Mouse (Mus musculus): ENCODE results near the gene Agap1. TPM values are rescaled to one million over a fixed set of nuclear protein-coding genes. Genes with fewer than 3 reads are reported as not detected.
A peak's percentile ranks its signal among the peaks of the same experiment; 100 is the strongest.

The Agap1 gene
- polyA plus RNA-seq, 1 experiment from 2014 or later, result 40.4 TPM

DNA sequence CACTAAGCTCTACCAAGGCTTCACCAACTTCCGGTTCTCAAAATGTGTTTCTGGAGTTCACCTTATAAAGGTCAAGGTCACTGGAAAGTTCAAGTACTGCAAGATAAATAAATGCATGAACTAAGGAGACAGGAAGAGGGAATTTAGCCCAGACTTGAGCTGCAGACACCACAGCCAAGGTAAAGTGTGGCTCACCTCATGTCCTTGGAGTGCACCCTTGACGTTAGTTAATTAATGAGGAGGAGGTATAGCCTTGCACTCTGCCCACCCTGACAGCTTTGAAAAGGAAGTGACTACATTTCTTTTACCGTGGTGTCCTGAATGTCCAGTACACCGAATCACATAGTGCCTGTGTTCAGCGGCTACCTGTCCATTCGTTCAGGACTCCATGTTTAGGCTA lies 15.3 kb upstream of the Agap1 start:
- no peak overlapping the region for H3K9ac ChIP-seq (replicated peaks)
- no peak overlapping the region for H3K27ac ChIP-seq (replicated peaks)
- no peaks in the 10 kb centered on the region for H3K27me3 ChIP-seq
- no peaks in the 10 kb centered on the region for H3K9me3 ChIP-seq
- 87% methylated on average over 6 of the region's 6 CpGs for WGBS
- no peaks in the 10 kb centered on the region for H3K36me3 ChIP-seq
- ATAC-seq (replicated peaks), result no peak
- peaks cover 8% of the 10 kb centered on the region; the same call in 1 of the 2 replicates for H3K4me1 ChIP-seq
- no peak overlapping the region for H3K4me2 ChIP-seq (replicated peaks)
- H3K4me3 ChIP-seq, result no peak overlapping the region

DNA sequence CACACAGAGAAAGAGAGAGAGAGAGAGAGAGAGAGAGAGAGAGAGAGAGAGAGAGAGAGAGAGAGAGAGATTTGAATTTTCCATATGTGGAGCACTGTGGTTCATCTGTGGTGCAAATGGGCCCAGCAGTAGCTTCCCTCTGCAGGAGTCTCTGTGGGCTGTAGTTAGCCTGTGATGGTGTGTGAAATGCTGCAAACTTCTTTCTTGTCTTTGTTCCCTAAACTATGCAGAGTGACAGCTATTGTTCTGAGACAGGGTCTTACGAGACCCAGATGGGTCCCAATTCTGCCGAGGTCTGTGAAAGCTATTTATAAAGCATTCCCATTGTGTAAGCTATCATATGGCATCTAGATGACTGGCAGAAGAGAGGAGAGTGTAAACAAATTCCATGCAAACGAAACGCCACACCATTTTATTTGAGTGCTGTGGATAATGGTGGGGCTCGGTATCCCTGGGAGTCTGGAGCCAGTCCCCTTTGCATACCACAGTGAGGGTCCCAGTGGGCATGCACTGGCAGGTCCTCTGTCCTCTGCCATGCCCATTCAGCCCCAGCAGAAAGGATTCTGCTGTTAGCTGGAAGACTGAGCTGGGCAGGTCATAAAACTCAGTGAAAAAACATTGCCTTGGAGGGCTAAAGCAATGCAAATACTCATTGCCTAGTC lies 13.2 kb upstream of the Agap1 start:
- Histone ChIP-seq H3K4me1 (peaks cover 8% of the 10 kb centered on the region; the same call in 1 of the 2 replicates), H3K27me3 (no peaks in the 10 kb centered on the region), H3K4me2 (replicated peaks) (no peak overlapping the region), H3K36me3 (no peaks in the 10 kb centered on the region), H3K9ac (replicated peaks) (no peak overlapping the region), H3K27ac (replicated peaks) (no peak overlapping the region), H3K4me3 (no peak overlapping the region), H3K9me3 (no peaks in the 10 kb centered on the region)
- no peak for ATAC-seq (replicated peaks)
- WGBS, result 9% methylated on average over 5 of the region's 5 CpGs

DNA sequence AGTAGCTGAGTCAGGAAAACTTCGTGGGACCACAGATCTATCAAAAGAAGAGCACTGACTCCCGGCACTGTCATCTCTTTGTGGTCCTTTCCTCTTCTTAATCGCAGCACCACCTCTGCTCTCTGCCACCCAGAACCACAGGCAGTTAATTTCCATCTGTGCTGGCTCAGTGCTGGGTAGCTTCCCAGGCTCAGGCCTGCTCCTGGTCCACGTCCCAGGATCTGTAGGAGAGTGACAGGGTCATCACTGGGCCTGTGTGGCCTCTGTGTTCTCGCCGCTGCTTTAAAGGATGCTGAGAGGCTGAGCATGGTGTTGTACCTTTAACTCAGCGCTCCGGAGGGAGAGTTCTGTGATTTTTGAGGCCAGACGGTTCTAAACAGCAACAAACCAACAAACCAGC lies 11.1 kb upstream of the Agap1 start:
- H3K4me2 ChIP-seq (replicated peaks), result no peak overlapping the region
- H3K4me3 ChIP-seq, result no peak overlapping the region
- H3K27ac ChIP-seq (replicated peaks), result no peak overlapping the region
- H3K4me1 ChIP-seq, result peaks cover 8% of the 10 kb centered on the region; the same call in 1 of the 2 replicates
- no peaks in the 10 kb centered on the region for H3K9me3 ChIP-seq
- H3K27me3 ChIP-seq, result no peaks in the 10 kb centered on the region
- 73% methylated on average over 9 of the region's 9 CpGs for WGBS
- H3K36me3 ChIP-seq, result no peaks in the 10 kb centered on the region
- H3K9ac ChIP-seq (replicated peaks), result no peak overlapping the region
- ATAC-seq (replicated peaks), result no peak

DNA sequence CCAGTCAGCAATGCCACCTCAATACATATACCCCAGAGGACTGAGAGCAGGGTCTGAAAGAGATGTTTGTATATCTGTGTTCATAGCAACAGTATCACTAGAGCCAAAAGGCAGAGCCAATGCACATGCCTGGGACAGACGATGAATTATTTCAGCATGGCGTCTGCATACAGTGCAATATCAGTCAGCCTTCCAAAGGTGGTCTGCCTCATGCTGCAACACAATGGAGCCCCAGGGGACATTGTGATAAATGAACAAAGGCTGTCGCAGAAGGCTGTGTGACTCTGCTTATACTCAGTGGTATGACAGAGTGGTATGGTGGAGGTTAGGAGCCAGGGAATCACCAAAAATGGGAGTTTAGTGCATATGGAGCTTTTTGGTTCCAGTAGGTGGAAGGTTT lies 10.6 kb upstream of the Agap1 start:
- H3K4me3 ChIP-seq, result no peak overlapping the region
- no peaks in the 10 kb centered on the region for H3K9me3 ChIP-seq
- H3K27me3 ChIP-seq, result no peaks in the 10 kb centered on the region
- H3K36me3 ChIP-seq, result no peaks in the 10 kb centered on the region
- peaks cover 8% of the 10 kb centered on the region; the same call in 1 of the 2 replicates for H3K4me1 ChIP-seq
- WGBS, result 58% methylated on average over 3 of the region's 3 CpGs
- H3K4me2 ChIP-seq (replicated peaks), result no peak overlapping the region
- ATAC-seq (replicated peaks), result no peak
- H3K27ac ChIP-seq (replicated peaks), result no peak overlapping the region
- no peak overlapping the region for H3K9ac ChIP-seq (replicated peaks)

DNA sequence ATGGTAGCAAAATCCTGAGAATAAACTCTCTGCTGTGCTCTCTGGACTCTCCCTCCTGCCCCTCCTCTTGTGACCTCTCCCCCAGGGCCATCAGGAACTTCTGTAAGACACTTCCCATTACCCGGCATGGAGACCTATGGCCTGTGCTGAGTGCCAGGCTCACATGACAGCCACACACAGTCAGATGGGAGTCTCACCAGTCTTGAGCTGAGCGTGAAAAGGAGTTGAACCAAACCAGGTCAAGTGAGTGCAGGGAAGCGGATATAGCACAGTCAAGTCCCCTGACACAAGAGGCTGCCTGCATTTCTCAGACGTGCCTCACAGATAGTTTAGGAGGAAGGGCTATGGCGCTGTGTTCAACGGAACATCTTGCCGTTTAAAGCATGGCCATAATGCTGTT lies 4.5 kb upstream of the Agap1 start:
- no peak overlapping the region for H3K4me2 ChIP-seq (replicated peaks)
- 89% methylated on average over 7 of the region's 7 CpGs for WGBS
- H3K27ac ChIP-seq (replicated peaks), result no peak overlapping the region
- no peaks in the 10 kb centered on the region for H3K9me3 ChIP-seq
- no peak overlapping the region for H3K4me3 ChIP-seq
- H3K4me1 ChIP-seq, result 0 out of 2 replicates have a peak, but pooled peaks cover 7% of the 10 kb centered on the region
- no peak overlapping the region for H3K9ac ChIP-seq (replicated peaks)
- H3K27me3 ChIP-seq, result no peaks in the 10 kb centered on the region
- no peak for ATAC-seq (replicated peaks)
- H3K36me3 ChIP-seq, result no peaks in the 10 kb centered on the region

DNA sequence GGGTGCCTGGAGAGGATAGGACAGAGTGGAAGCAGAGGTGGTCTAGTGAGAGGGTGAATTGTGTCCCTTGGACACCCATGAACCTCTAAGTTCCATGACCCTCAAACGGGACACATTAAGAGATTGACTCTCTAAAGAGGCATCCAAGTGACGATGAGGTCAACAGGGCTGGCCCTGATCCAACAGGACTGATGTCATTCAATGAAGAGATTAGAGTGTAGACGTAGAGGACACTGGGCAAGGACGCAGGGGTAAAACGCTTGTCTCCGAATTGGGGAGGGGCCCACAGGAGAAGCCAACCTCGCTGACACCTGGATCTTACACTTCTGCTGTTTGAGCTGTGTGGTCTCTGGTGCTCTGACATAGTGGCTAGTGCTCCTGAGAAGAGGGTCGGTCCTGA lies 2.5 kb upstream of the Agap1 start:
- no peak overlapping the region for H3K9ac ChIP-seq (replicated peaks)
- H3K4me2 ChIP-seq (replicated peaks), result no peak overlapping the region
- H3K27ac ChIP-seq (replicated peaks), result no peak overlapping the region
- H3K4me1 ChIP-seq, result peaks cover 24% of the 10 kb centered on the region
- ATAC-seq (replicated peaks), result no peak
- 84% methylated on average over 8 of the region's 8 CpGs for WGBS
- H3K9me3 ChIP-seq, result no peaks in the 10 kb centered on the region
- no peaks in the 10 kb centered on the region for H3K36me3 ChIP-seq
- H3K4me3 ChIP-seq, result no peak overlapping the region
- H3K27me3 ChIP-seq, result no peaks in the 10 kb centered on the region

DNA sequence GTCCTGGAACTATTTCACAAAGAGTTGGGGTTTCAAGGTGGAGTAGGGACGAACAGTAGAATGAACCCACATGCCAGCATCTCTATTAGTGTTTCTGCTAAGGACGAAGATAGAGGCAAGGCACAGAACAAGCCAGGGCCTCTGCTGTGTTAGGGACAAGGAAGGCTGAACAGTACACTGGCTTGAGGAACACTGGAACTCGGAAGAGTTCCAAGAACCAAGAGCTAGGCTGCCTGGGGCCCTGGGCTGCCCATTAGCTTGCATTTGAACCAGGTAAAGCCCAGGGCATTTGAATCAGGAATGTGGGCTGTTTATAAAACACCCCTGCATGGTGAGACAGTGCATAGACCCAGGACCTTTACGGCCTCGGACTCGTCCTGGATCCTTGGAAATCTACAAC lies 940 bp upstream of the Agap1 start:
- Histone ChIP-seq H3K9ac (replicated peaks) (peak overlapping the region; percentile 79), H3K4me3 (peak overlapping the region; percentile 73), H3K4me2 (replicated peaks) (peak overlapping the region; percentile 94), H3K4me1 (peaks cover 29% of the 10 kb centered on the region), H3K27ac (replicated peaks) (no peak overlapping the region), H3K9me3 (peaks cover 7% of the 10 kb centered on the region; the same call in 1 of the 2 replicates), H3K36me3 (no peaks in the 10 kb centered on the region), H3K27me3 (no peaks in the 10 kb centered on the region)
- no peak for ATAC-seq (replicated peaks)
- WGBS, result 32% methylated on average over 6 of the region's 6 CpGs

DNA sequence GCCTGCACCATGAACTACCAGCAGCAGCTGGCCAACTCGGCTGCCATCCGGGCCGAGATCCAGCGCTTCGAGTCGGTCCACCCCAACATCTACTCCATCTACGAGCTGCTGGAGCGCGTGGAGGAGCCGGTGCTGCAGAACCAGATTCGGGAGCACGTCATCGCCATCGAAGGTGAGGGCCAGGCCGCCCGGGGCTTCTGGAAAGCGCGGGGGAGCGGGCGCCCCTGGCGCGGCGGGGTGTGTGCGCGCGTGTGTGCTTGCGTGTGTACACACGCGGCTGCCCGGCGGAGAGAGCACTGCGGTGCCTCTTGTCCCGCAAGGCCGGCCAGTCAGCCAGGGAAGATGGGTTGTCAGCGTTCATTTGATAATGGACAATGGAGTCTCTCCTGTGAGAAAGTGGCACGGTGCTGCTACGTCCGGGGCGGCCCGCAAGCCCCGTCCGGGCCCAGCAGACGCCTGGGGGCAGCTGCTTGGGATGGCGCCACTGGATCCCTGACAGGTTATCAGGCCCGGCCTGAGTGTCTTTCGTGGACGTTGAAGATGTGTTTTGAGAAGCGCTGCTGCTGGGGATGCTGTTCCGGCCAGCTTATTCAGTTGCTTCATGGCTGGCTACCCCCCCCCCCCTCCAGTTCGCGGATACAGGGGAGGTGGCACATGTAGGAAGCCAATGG lies 950 bp downstream of the Agap1 start:
- Histone ChIP-seq H3K4me1 (peaks cover 29% of the 10 kb centered on the region), H3K27ac (replicated peaks) (peak overlapping the region; percentile 72), H3K9me3 (peaks cover 9% of the 10 kb centered on the region; the same call in 1 of the 2 replicates), H3K4me3 (peak overlapping the region; percentile 73), H3K9ac (replicated peaks) (peak overlapping the region; percentile 79), H3K4me2 (replicated peaks) (peak overlapping the region; percentile 94), H3K36me3 (no peaks in the 10 kb centered on the region), H3K27me3 (no peaks in the 10 kb centered on the region)
- under 1% methylated on average over 51 of the region's 51 CpGs for WGBS
- ATAC-seq (replicated peaks), result no peak

DNA sequence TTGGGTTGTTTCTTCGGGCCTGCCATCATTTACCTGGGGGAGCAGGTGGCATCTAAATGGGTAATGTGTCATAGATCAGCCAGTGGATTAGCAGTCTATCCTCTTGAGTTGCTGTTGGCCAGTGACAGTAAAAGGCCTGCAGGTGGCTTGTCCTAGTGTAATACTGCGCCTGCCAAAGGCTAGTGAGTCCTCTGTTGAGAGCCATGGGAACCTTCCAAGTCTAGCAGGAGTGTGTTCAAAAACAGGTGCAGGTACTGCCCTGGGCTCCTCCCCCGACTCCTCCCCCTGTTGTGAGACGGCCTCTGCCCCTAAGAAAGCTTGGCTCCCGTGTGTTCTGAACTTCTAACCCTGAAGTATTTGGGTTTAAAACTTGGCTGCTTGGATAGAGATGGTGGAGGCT lies 1.9 kb downstream of the Agap1 start:
- peak overlapping the region; percentile 94 for H3K4me2 ChIP-seq (replicated peaks)
- peak overlapping the region; percentile 73 for H3K4me3 ChIP-seq
- no peaks in the 10 kb centered on the region for H3K36me3 ChIP-seq
- no peak overlapping the region for H3K27ac ChIP-seq (replicated peaks)
- no peak for ATAC-seq (replicated peaks)
- peaks cover 9% of the 10 kb centered on the region; the same call in 1 of the 2 replicates for H3K9me3 ChIP-seq
- H3K27me3 ChIP-seq, result no peaks in the 10 kb centered on the region
- peak overlapping the region; percentile 79; the same call in 1 of the 2 replicates for H3K9ac ChIP-seq (replicated peaks)
- H3K4me1 ChIP-seq, result peaks cover 29% of the 10 kb centered on the region
- WGBS, result 20% methylated on average over 5 of the region's 5 CpGs

DNA sequence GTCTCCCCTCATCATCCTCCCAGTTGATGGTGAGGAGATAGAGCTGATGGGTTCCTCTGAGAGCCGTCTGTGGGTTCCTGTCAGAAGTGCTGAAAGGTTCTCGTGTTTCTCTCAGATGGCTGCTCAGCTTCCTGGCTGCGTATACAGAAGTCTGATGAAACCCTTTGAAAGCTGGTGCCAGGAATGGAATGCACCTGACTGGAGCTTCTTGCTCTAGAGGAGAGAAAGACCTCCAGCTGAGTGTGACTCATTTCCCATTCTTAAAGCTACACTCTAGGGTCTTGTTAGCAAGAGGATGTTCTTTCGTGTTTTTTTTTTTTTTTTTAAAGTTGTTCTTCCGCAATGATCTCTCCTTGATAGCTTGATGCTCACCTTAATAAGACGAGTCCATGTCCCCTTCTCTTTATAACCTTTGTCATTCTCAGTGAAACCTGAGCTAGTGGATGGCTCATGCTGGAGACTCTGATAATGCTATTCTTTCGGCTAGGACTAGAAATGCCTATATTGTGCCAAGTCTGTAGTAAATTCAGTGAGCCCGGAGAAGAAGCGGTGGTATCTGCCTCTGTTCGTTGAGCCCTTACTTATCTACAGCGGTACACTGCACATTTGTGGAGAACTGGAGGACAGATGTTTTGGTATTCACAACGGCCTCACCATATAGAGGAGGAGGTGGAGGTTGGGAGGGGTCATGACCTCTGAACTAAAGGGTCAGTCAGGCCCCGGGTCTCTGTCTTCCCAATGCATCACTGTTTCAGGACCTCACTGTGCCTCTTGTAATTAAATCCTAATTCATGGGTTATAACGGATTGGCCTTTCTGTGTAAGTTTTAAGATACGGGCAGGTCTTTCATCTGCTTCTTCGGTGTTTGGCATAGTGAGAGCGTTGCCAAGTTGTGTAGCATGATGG lies 2.8 kb downstream of the Agap1 start:
- H3K4me2 ChIP-seq (replicated peaks), result peak overlapping the region; percentile 94; the same call in 1 of the 2 replicates
- peaks cover 29% of the 10 kb centered on the region for H3K4me1 ChIP-seq
- peaks cover 9% of the 10 kb centered on the region; the same call in 1 of the 2 replicates for H3K9me3 ChIP-seq
- no peak overlapping the region for H3K4me3 ChIP-seq
- 76% methylated on average over 17 of the region's 17 CpGs for WGBS
- no peak overlapping the region for H3K27ac ChIP-seq (replicated peaks)
- H3K27me3 ChIP-seq, result no peaks in the 10 kb centered on the region
- no peak overlapping the region for H3K9ac ChIP-seq (replicated peaks)
- H3K36me3 ChIP-seq, result no peaks in the 10 kb centered on the region
- ATAC-seq (replicated peaks), result no peak

DNA sequence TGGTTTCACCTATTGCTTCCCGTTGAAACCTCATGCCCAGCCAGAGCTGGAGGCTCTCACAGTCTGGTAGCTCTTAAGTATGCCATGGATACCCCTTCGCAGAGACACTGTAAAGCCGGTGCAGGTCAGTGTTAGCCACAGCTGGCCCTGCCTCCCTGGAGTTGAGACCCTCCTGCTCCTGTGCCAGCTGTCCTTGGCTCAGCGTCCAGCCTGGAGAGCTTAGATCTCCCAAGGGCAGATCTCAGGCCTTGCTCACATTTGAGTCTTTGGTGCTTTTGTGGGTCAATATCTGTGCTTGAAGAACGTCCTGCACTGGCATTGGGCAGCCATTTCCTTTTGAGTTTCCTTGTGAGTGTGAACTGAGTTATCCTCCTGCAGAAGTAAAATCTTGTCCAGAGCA lies 7.3 kb downstream of the Agap1 start:
- Histone ChIP-seq H3K9ac (replicated peaks) (no peak overlapping the region), H3K4me3 (no peak overlapping the region), H3K4me1 (peaks cover 34% of the 10 kb centered on the region), H3K27me3 (no peaks in the 10 kb centered on the region), H3K9me3 (peaks cover 9% of the 10 kb centered on the region; the same call in 1 of the 2 replicates), H3K36me3 (no peaks in the 10 kb centered on the region), H3K27ac (replicated peaks) (no peak overlapping the region), H3K4me2 (replicated peaks) (no peak overlapping the region)
- WGBS, result 83% methylated on average over 5 of the region's 5 CpGs
- no peak for ATAC-seq (replicated peaks)

DNA sequence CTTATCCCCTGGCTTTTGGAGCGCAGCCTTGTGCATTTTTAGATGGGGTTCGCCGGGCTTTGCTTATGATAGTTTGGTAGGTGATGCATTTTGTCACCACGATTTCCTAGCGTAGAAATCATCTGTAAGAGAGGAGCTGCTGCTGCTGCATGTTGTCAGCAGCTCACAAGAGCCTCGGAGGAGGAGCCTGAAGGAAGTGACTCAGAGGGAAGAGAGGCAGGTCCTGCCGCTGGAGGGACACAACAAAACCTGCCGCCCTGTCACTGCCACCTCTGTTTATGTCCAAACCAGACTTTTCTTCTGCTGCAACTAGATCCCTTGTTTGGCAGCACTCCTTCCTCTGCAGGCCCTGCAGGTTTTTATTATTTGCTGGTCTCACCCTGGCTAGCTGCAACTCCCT lies 8.5 kb downstream of the Agap1 start:
- ATAC-seq (replicated peaks), result no peak
- Histone ChIP-seq H3K36me3 (no peaks in the 10 kb centered on the region), H3K27ac (replicated peaks) (no peak overlapping the region)

More for the DNA sequence above, 8.5 kb downstream of the Agap1 start:
- H3K4me1 ChIP-seq, result peaks cover 39% of the 10 kb centered on the region
- H3K9me3 ChIP-seq, result peaks cover 8% of the 10 kb centered on the region; the same call in 1 of the 2 replicates
- no peak overlapping the region for H3K4me3 ChIP-seq
- 58% methylated on average over 8 of the region's 8 CpGs for WGBS
- H3K9ac ChIP-seq (replicated peaks), result no peak overlapping the region; the same call in 1 of the 2 replicates
- no peaks in the 10 kb centered on the region for H3K27me3 ChIP-seq
- H3K4me2 ChIP-seq (replicated peaks), result no peak overlapping the region
